Mouse (Mus musculus) CH12F3 (cell line): ENCODE results near the gene Ccdc184.

Experiments
- in situ Hi-C: fragments of 300-500 bp; cut with MboI; formaldehyde crosslinking; loops from 2 replicates; pipeline ENCODE4 v1.14.3; 2020; ENCODE audit warnings: low sequenced_read_pairs

Ccdc184 gene

DNA sequence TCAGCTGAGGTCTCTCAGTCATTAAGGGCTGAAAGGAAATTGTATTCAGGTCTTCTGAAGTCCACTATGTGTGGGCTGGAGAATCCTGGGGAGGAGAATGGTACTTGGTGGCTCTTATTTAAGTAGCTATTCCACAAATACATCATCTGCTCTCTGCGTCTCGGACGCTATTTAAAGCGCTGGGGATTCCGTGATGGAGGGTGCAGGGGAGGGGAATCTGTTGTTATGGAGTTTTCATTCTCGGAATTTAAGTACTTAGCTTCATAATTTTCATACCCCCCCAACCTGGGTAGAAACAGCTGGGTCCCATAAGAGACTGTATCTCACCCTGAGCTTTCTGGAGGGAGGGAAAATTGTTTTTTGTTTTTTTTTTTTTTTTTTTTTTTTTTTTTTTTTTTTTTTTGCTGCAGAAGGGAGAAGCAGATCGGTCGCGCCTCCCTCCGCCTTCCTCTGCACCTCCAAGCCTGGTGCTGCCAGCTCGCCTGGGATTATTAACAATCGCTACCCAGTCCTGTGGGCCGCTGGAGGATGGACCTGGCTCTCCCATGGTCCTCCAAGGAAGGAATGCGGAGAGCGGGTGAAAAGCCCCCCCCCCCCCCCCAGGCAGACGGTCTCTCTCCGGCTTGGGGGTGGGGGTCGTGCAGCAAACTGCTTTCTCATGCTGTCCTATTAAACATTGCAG is at the start of gene Ccdc184:
Gene Ccdc184, plus strand, starts transcription at position 196 of the 682 bp plus-strand sequence.
- in situ Hi-C loops = no loop called here

DNA sequence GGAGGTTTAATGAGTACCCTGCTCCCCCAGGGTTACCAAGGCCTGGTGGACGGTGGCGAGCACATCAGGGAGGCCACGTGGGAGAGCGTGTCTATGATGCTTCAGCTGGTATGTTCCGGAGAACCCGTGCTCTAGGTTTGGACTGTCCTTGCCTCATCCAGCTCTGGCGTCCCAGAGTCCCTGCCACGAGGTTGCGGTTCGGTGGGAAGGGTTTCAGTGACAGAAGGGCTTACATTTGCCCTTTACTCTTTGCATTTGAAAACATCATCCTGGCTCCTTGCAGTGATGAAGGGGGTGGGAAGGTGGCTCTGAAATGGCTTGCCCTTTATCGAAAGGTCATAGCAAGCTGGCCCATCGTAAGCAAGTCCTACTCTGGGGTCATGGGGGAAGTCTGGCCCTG is 47.6 kb upstream of the Ccdc184 start:
- in situ Hi-C loops = no loop called here

DNA sequence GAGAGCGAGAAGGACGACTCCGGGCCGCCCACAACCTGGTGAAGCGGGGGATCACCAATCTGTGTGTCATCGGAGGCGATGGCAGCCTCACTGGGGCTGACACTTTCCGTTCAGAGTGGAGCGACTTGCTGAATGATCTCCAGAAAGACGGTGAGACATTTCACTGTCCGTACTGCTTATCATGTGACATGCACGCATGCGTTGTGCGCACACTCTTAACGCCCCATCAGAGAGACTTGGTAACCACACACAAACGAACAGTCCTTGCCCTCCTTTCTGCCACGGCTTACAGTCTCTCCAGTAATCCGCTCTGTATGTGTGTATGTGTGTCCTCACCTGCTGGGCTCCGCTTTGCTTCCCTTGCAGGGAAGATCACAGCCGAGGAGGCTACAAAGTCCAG is 46.1 kb upstream of the Ccdc184 start:
- in situ Hi-C loops = no loop called here

- in situ Hi-C loops = no loop called here
Measured at GRCm38 (mm10) chr15:98131001-98131400, 36.0 kb upstream of the Ccdc184 start.

DNA sequence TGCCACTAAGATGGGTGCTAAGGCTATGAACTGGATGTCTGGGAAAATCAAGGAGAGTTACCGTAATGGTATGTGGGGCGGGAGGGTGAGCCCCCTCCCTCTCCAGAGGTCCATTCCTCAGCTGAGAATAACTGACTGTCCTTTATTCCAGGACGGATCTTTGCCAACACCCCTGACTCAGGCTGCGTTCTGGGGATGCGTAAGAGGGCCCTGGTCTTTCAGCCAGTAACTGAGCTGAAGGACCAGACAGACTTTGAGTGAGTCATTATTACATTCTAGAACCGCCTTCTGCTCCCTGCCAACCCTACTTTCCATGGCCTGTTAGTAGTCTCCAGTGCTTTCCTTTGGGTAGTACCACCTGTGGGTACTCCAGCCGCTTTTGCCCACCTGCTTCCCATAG is 35.5 kb upstream of the Ccdc184 start:
- in situ Hi-C loops = no loop called here

GRCm38 (mm10) chr15:98131942-98132655 is 34.9 kb upstream of the Ccdc184 start:
- in situ Hi-C loops = no loop called here

GRCm38 (mm10) chr15:98133471-98133870 is 33.5 kb upstream of the Ccdc184 start:
- in situ Hi-C loops = no loop called here

DNA sequence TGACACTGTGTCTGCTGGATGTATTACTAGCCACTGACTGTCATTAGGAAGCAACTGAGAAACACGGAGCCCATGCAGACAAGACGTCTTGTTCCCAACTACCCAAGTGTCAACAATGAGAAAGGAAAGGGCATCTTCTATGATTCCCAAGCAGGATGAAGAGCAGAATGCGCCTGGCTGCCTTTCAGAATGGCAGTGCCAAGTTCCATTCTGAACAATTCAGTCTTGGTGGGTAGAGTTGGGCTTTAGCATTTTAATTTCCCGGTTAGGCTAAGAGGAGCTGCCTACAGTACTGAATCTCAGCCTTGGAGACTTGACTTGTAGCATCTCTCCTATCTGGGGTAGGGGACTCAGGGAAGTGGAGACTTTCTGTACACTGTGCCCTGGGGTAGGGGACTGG is 32.9 kb upstream of the Ccdc184 start:
- in situ Hi-C loops = no loop called here

DNA sequence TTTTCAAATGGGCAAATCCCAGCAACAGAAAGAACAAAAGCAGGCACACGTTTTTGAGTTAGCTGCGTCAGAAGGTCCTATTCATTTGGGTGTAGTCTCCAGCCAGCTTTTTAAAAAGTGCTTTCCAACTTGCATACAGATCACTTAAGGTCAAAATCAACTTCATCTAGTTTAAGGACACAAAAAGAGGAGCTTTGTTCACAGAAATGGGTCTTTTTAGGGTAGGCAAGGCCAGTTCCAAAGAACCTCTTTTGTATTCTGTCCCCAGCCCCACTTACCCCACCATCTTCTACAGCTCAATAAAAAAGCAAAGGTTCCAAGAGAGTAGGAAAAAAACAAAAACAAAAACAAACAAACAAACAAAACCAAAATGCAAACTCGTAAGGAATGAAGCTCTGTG is 32.3 kb upstream of the Ccdc184 start:
- in situ Hi-C loops = no loop called here

- in situ Hi-C loops = no loop called here
Measured at GRCm38 (mm10) chr15:98135671-98136070, 31.3 kb upstream of the Ccdc184 start.

GRCm38 (mm10) chr15:98136871-98137270 is 30.1 kb upstream of the Ccdc184 start:
- in situ Hi-C loops = no loop called here

GRCm38 (mm10) chr15:98139763-98140162 is 27.2 kb upstream of the Ccdc184 start:
- in situ Hi-C loops = no loop called here

DNA sequence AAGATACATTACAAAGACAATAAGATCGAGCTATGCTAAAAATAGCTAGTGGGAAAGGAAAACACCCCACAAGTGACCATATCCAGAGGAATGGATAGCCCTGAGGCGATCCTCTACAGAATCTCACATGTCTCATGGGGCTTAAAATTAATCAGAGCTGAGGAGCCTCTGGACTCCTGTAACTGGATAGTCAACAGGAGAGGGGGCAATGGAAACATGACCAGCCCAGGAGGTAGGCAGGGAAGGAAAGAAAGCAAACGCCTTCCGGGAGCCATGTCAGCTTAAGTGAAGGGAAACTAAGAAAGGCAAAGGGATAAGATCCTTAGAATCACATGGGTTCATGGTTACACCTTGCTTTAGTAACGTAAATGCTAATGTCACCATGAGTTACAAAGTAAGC is 26.1 kb upstream of the Ccdc184 start:
- in situ Hi-C loops = no loop called here

DNA sequence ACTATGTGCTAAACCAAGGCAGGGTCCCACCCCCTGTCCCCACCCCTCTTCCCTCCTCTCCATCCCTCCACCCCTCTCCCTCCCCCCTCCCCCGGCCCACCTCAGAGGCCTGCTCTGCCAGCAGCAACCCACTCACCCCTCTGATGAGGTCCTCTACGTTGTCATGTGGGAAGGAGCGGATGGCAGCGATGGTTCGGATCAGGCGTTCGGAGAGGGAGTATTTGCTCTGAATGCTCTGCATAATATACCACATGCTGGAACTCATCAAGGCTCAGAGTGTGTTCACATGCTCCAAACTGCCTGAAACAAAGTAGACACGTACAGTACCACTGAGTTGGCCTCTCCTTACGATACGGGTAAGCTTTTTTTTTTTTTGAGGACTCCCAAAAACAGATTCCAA is 24.4 kb upstream of the Ccdc184 start:
- in situ Hi-C loops = no loop called here

- in situ Hi-C loops = no loop called here
Measured at GRCm38 (mm10) chr15:98144861-98145507, 22.0 kb upstream of the Ccdc184 start.

DNA sequence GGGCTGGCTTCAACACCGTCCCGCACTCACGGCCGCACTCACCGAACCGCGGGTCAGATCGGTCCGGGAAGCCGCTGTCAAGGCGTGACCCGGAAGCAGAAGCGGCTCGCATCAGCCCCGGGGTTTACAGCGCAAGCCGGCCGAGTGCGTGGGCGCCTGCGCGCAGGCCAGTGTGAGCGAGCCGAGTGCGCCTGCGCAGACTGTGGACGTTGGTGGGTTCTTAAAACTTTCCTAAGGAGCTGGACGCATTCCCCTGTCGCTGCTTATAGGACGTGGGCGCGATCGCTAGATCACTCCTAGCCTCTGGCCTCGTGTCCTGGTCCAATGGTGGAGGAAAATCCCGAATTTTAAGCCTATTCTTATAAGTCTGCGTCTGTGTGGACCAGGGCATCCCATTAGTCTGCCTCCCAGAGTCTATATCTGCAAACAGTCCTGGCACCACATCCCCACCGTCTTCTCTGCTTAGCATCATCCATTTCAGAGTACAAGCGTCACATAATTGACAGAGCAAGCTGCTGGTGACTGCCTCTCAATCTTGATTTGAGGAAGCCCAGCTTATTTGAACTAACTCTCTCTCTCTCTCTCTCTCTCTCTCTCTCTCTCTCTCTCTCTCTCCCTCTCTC is 21.3 kb upstream of the Ccdc184 start:
- in situ Hi-C loops = no loop called here

DNA sequence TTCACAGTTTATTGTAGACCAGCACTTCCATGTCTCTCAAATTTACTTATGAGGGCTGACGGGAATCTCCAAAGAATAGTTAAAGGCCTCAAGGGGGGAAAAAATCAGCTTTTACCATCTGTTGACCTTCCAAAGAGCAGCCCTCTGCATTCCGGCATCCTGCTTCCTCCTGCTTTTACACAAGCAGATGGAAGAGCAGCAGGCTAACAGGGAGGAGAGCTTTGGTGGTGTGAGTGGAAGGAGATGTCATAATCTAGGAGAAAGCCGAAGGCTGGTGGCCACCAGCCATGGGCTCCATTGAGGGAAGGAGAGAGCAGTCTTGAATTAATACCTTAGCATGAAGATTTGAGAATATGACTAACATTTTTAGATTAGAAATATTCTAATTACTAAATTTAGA is 18.6 kb upstream of the Ccdc184 start:
- in situ Hi-C loops = no loop called here

- in situ Hi-C loops = no loop called here
Measured at GRCm38 (mm10) chr15:98149166-98149602, 17.8 kb upstream of the Ccdc184 start.

DNA sequence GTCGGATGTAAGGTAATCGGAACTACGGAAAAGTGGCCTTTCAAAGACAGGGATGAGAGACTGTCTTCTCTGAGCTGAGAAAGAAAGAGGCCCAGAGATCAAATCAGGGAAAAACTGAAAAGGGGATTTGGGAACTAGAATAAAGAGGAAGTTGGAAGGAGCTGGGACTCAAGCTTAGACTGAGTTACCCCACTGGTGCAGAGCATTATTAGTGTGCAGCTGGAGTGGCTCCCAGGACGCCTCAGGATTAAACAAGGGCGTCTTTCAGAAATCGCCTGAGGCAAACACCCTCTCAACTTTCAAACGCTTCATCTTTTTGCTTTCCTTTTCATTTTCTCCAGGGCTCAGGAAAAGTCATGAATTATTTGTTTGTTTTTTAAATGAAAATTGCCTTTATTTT is 14.0 kb upstream of the Ccdc184 start:
- in situ Hi-C loops = no loop called here

- in situ Hi-C loops = no loop called here
Measured at GRCm38 (mm10) chr15:98153625-98154024, 13.3 kb upstream of the Ccdc184 start.

DNA sequence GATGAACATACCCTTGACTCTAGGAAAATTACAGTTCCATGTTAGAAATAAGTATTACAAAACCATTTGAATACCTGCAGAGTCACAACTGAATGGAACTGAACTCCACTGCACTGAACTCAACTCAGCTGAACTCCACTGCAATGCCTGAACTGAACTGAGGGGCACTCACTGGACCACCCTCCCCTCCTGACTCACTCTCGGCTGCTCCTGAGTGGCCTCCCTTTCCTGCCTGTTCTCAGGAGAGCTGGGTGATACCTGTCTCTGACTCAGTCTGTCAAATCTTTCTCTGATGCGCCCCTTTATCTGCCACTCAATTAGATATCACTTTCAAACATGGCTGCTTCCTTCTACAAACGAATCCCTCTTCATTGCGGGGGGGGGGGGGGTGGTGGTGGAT is 12.8 kb upstream of the Ccdc184 start:
- in situ Hi-C loops = no loop called here

DNA sequence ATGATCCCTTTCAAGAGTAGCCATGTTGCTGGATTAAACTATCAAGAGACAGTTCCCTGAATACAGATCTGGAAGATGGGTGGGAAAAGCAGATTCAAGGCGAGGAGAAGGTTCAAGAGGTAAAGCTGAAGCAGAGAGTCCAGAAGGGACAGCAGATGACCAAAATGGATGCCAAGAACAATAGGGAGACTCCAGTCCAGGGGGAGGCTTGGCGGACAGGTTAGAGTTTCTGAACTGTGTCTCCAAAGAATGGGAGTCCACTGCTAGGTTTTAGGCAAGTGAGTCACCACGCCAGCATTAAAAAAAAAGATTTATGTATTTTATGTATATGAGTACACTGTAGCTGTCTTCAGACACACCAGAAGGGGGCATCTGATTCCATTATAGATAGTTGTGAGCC is 12.3 kb upstream of the Ccdc184 start:
- in situ Hi-C loops = no loop called here
